Mouse (Mus musculus): ENCODE data around the gene Ip6k1.

Gene Ip6k1

DNA sequence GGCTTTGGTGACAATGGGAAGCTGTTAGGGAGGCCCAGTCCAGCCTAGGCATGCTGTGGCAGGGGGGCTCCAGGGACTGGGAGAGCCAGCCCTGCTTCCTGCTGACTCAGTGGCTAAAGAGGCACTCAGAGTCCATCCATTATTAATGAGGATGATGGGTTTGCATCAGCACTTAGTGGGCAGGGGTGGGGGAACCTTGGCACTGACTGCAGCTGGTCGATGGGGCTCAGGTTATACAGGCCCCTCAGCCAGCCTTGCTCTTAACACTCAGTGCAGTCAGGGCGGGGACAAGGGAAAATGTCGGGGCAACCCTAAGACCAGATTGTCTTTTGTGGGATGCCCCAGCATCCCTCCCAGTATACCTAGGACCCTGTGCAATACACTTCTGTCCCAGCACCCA, 59.8 kb downstream of the Ip6k1 start:
- no peak for DNase-seq

DNA sequence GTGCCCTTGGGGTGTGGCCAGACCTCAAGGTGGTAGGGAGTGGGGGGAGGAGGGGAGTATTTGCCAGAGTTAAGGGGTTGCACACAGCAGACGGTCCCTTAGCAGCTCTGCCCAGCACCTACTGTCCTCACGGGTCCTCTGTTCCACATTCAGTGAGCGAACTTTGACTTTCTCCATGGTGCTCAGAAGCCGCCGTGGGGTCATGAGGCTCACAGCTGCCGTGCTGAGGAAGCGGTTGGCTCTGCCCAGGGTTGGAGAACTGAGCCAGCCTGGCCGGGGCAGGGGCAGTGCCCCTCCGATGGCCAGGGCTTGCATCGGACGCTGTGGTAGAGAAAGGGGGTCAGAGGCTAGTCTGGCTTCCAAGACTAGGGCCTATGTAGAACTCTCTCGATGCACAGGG, 61.1 kb downstream of the Ip6k1 start:
- no peak for DNase-seq

DNA sequence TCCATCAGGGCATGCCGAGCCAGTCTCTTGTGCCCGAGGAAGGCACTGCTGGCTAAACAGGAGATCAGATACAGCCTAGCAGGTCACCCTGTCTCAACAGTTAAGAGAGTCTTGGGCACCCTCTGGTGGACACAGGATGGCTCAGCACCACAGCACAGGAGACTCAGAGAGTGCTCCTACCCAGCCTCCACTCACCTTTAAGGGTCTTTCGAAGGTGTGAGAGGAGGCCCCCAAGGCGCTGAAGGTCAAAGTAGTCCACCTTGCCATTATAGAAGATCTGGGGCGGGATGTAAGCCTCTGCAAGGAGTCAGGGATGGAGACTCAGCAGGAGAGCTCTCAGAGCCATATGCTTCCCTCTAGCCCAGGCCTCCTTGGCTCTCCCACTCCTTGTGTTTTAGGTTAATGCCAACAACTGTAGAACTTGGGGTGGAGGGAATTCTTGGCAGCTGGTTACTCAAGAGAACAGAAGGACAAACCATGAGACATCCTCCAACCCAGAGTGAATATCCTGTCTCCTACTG, 63.2 kb downstream of the Ip6k1 start:
- peak; percentile 61 for DNase-seq

DNA sequence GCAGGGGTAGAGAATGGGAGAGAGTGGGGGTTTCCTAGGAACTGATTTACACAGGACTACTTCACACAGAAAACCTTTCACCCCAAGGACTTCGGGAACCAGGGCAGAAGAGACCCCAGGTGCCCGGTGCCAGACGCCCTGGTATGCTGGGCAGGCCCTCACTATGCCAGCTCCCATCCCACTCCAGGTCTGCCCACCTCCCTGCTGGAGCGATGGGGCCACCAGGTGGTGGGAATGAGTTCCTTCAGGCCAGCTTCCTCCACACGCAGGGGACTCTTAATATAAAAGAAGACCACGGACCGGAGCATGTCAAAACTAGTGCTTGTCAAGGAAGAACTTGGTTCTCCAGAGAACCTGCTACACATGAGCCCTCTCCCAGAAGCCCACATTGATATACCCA, 64.9 kb downstream of the Ip6k1 start:
- DNase-seq = no peak

DNA sequence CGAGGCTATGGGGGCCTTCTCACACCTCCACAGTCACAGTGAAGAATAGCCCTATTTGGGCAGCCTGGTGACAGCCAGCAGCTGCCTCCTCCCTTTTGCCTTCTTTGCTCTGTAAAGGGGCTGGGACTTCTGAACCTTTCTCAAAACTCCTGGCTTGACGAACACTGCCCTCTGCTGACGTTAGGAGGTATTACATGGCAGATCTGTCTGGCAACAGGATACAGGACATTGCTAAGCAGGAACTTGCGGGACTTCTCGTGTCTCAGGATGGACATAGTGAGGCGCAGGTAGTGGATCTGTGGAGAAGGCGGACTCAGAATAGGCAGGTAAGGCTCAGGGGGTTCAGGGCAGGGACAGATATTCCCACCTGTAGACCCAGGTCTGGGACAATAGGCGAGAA, 65.6 kb downstream of the Ip6k1 start:
- peak; percentile 90 for DNase-seq

DNA sequence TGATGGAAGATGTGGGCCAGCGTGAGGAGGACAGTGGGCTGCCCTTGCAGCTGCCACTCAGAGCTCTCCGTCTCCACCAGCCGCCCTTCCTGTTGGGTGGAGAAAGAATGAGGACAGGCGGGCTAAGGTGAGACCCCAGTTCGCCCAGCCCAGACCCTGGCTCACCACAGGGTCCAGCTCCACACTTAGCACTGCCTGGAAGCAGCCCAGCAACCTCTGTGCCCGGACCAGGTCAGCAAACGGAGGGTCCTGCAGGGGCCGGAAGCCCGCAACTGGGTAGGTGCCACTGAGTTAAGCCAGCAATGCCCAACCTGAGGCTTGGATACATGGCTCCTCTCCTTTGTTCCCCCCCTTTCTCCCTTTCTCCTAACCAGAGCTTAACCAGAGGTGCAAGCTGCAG, 66.7 kb downstream of the Ip6k1 start:
- no peak for DNase-seq

DNA sequence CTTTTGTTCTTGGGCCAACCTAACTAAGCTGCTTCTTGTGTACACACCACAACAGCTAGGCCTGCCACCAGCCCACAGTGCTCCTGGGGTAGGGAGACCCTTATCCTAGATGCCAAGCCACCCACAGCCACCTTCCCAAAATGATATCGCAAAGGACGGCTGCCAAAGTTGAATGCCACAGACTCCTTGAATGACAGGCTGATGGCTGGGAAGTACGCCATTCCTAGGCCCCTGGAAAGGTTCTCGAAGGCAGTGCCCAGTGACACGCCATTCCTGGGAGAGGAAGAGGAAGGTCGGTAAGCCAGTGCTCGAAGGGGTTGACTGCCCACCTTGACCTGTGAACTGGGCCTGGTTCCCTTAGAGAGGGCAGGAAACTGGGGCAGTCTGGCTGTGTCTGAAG, 67.2 kb downstream of the Ip6k1 start:
- no peak for DNase-seq

DNA sequence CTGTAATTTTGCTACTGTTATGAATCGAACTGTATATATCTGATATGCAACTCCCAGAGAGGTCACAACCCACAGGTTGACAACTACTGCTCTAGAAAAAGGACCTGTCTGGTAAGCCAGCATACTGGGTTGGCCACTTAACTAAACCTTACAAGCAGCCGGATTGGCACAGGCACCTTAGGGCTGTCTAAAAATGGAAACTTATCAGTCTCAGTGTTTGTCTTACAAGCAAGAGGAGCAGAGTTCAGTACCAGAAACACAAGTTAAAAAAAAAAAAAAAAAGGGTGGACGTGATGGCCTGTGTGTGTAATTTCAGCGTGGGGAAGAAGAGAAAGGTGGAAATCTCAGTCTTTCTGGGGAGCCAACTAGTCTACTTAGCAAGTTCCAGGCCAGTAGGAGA, 69.5 kb downstream of the Ip6k1 start:
- DNase-seq = no peak

DNA sequence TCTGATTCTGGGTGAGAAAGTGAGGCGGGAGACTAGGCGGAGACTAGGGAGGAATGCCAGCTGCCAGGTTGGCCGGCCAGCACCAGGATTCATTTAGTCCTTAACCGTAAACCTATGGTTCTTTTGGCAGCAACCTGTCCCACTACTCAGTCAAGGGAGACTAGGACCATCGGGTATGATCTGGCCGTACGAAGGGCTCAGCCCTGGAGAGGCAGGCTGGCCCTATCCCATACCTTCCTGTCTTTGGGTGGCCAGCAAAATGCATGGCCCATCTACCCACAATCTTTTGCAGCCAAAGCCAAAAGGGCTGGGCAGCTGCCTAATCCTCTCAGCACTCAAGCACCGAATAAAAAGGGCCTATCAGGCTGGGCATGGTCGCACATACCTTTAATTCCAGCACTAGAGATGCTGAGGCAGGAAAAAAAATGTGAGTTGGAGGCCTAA, 70.2 kb downstream of the Ip6k1 start:
- no peak for DNase-seq

DNA sequence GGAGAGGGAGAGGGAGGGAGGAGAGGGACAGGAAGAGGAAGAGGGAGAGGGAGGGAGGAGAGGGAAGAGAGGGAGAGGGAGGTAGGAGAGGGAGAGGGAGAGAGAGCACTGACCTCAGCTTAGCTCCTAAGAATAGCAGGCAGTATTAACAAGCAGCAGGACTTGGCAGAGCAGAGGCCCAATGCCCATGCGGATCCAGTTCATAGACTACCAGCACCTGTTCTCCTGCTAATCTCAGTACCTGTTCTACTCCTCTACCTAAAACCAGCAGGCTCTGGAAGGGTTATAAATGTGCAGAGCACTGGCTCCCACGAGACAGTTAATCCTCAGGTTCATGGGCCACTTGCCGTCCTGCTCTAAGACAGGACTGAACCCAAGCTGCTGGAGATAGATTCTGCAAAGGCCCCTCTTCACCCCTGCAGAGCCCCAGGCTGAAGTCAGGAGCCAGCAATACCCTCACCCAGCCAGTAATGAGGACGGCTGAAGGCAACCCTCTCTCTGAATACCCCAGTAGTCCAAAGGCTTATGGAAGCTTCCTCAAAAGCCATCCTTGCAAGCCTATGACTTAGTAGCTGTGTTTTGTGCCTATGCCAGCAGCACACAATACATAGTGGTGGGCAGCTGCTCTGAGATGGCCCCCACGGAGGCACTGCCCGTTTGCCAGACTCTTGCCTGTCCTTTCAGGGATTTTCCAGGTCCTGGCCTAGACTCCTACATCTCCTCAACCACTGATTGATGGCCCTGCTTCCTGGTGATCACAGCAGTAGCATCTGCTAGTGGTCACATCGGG, 71.0 kb downstream of the Ip6k1 start:
- DNase-seq = no peak

DNA sequence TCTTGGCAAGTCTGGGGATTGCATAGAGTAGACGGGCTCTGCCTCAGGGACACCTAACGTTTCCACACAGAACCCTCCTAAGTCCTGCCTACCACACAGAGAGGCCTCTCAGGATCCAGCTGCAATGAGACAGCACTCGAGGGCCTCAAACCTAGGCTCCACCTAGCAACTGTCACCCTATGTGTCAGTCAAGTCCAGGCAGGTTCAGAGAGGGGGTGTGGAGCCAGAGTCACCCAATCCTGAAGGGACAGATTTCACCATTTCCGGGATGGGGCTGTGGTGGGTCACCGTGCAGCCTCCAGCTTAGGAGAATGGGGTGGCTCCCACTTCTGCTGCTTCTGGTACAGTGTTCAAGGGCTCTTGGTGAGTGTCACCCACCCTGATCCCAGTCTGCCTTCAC, 77.9 kb downstream of the Ip6k1 start, which contains the start of gene Mst1:
Gene Mst1, plus strand, starts transcription at position 269 of the 400 bp plus-strand sequence.
- no peak for DNase-seq

DNA sequence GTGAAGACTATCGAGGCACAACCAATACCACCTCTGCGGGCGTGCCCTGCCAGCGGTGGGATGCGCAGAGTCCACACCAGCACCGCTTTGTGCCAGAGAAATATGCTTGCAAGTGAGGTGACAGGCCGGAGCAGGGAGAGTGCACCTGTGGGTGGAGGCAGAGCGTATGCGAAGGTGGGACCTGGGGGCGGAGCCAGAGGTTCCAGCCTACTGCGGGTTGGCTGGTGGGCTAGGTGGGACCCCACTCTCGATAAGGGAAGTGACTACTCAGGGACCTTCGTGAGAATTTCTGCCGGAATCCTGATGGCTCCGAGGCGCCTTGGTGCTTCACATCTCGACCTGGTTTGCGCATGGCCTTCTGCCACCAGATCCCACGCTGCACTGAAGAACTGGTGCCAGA, 80.2 kb downstream of the Ip6k1 start:
- DNase-seq = no peak

DNA sequence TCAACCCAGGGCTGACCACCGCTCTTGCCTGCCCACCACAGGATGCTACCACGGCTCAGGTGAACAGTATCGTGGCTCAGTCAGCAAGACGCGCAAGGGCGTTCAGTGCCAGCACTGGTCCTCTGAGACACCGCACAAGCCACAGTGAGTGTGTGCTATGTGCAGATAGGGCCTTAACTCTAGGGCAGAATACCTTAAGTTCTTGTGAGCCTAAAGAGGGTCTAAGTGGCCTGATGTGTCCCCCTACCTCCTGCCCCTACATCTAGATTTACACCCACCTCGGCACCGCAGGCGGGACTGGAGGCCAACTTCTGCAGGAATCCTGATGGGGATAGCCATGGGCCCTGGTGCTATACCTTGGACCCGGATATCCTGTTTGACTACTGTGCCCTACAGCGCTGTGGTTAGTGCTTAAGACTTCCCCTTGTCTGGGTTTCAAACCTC, 80.7 kb downstream of the Ip6k1 start, which contains the start of gene Rnf123:
Gene Rnf123, minus strand, starts transcription at position 359 of the 444 bp plus-strand sequence.
- no peak for DNase-seq

DNA sequence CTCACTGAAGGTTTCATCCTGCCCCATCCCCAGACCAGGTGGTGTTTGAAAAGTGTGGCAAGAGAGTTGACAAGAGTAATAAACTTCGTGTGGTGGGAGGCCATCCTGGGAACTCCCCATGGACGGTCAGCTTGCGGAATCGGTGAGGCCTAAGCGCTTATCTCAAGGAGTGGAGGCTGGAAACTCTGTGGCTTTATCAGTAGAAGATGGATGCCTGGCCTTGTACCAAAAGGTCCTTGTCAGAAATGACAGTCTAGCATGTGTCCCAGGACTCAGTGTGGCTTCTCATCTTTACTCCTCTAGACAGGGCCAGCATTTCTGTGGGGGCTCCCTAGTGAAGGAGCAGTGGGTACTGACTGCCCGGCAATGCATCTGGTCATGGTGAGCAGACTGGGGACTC, 81.3 kb downstream of the Ip6k1 start:
- no peak for DNase-seq

DNA sequence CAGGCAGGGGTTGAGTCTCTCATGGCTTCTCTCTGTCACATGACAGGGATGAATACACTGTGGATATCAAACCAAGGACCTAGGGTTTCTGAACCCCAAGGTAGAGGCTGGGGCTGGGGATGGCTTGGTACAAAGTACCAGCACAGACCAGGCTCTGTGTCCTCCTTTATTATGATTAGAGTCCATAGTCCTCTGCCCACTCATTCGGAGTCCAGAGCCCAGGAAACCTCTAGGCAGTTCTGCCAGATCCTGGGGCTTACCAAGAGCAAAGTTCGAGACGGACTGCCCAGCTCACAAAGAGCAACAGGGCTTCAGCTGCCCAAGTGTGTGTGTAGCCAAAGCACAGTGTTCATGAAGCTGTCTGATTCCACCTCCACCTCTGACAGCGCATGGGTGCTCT, 83.0 kb downstream of the Ip6k1 start:
- DNase-seq = peak; percentile 81

DNA sequence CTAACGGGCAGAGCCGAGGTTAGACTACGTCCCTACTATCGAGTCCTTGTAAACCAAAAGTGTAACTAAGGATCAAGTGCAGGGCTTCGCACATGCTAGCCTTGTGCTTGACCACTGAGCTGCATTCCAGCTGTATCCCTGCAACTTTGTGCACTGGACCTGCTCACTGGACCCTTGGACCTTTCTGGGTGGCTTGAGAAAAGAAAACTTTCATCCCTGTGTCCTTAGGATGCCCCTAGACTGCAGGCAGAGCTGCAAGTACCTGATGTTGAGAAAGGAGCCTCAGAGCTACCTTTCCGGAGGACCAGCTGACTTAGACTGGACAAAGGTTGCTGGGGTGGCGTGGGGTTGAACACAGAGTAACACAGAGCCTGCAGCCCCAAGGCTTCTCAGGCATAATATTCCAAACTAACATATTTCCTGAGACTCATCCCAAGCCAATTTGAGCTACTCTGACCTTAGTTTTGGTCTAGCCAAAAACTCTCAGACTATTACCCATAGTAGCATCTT, 88.4 kb downstream of the Ip6k1 start:
- peak; percentile 90 for DNase-seq

DNA sequence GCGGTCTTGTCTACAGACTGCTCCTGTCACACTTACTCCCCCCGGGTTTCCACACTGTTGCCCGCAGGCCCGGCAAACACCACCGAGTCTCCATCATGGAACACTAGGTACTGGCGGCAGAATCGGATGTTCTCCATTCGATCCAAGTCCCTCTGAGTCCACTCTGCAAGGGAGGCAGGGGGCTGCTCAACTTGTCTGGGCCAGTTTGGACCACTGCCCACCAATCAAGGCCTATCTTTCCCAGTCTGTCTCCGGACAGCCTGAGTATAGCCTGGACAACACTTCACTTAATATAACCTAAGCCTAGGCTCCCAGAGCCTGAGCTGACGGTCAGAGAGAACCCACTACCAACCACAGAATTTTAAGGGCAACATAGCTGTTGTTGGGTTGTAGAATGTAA, 91.3 kb downstream of the Ip6k1 start:
- no peak for DNase-seq

DNA sequence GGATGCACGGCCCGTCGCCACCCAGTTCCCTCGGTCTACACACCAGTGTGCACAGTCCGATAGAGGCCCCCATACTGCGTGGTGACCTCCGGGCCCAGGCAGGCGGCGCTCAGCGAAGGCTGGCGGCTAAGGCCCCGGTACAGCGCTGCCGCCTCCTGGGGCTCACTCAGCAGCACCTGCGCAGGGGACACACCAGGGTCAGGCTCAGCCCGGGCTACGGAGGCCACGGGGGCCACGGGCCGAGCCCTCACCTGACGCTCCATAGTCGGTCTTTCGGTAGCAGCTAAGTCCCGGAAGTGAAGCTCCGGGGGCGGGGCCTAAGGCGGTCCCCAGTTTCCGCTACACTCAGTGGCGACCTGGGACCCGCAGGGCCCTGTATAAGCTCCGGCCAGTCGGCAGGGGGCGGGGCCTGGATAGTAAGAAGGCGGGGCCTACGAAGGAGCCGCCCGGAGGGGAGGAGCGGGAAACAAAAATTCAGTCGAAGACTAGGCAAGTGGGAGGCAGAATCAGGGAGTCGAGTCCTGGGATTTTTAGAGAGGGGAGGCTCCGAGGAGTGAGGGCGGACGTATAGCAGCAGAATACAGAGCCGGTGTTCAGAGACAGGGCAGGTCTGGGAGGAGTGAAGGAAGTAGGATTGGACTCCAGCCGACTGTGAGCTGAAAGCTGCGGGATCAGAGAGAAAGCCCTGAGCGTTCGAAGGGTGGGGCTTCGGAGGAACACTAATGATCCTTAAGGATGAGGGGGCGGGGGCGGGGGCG, 92.1 kb downstream of the Ip6k1 start, which contains the start of gene Apeh:
Gene Apeh, minus strand, starts transcription at position 423 of the 758 bp plus-strand sequence.
- peak; percentile 98 for DNase-seq

DNA sequence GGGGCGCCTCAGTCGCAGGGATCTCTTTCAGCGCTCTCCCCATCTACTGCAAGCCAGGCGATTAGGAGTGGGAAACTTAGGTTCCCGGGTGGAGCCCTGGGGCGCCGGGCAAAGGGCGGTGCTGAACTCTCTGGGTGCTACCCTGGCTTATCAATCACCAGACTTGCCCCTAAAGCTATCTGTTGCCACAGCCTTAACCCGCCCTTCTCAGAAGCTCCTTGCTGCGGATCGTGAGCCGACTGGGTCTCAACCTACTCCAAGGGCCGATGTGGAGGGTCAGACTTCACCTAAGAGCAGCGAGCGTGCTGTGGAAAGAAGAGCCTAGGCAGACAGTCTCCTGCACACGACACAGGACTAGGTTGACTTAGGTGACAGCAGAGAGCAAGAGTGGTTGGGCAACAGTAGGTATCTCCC, 92.7 kb downstream of the Ip6k1 start:
- DNase-seq = peak; percentile 59

DNA sequence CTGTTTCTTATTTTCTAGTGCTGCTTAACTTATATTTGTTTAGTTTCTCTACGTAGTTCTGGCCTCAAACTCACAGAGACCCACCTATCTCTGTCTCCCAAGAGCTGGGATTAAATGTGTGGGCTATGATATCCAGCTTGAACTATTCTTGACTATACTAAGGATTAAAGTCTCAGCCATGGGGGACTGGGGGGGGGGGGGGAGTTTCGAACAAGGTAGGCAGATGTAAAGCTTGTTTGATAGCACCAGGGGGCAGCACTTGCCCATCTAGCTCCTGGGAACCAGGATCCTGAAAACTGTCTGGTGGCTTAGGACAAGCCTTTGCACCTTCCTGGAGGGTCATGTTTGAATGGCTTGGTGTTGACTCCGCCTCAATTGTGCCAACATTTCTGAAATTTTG, 93.2 kb downstream of the Ip6k1 start:
- DNase-seq = peak; percentile 80

DNA sequence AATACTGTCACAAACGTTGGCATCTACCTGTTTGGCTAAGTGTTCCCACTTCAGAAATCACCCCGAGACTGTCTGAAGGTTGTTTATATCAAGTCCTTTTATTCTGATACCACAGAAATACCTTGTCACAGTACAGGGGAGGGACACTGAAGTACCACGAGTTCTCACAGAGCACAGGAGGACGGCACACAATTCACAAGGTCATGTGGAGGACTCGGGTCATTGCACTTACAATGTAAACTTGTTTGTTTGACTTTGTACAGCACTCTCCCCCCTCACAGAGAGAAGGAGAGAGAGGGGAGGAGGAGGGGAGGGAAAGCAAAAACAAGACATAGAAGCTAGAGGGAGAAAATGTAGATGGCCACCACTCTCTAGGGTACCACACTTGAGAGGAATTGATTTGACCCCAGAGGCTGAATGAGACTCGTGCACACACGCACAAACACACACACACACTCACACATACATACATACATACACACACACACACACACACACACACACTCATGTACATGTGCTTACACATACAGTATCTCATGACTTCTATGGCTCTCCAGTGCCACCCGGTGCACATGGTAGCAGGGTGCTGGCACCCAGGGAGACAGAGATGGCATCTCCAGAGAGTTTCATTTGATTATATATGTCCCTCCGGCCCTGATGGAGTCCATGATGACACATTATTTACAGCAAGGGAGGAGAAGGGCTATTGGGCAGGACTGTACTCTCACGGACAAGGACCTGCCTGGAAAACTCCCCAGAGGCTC, 93.8 kb downstream of the Ip6k1 start:
- no peak for DNase-seq

All from kidney, adult 9 months (tissue).